ENCODE assay signal across 10 mouse cellular contexts in genomic region chr17:46461347-46461746, GRCm38 (mm10). TPM values are rescaled to one million over a fixed set of nuclear protein-coding genes. Genes with fewer than 3 reads are reported as not detected.
DNase-seq lines count a peak whose midpoint lies in the region; ATAC-seq lines count a peak whose summit lies in the region.
"Had no signal": no experiment of that assay in that cellular context is flagged by ENCODE, and none has a peak within 500 bp of the region (broad histone marks: within the 10 kb centered on the region; RNA-seq: fewer than 3 reads in every experiment).

No protein-coding gene starts in this region.

- H3K27ac ChIP-seq in heart, embryonic 15.5 days, result no peak overlapping the region
- H3K27ac ChIP-seq in embryonic facial prominence, embryonic 13.5 days, result no peak overlapping the region

- H3K27me3 ChIP-seq in heart, embryonic 15.5 days, result peaks cover 58% of the 10 kb centered on the region
- peaks cover 63% of the 10 kb centered on the region for H3K27me3 ChIP-seq in embryonic facial prominence, embryonic 13.5 days

- WGBS in heart, embryonic 15.5 days, result 17% methylated on average over 8 of the region's 8 CpGs
- 11% methylated on average over 8 of the region's 8 CpGs for WGBS in embryonic facial prominence, embryonic 13.5 days

- peaks cover 38% of the 10 kb centered on the region for H3K4me1 ChIP-seq in heart, embryonic 15.5 days (replicated peaks)
- peaks cover 13% of the 10 kb centered on the region for H3K4me1 ChIP-seq in embryonic facial prominence, embryonic 13.5 days

- ATAC-seq in heart, embryonic 15.5 days (replicated peaks; ENCODE audit: insufficient number of reproducible peaks, insufficient read depth, low FRiP score, low read depth), result no peak
- ATAC-seq in embryonic facial prominence, embryonic 13.5 days (ENCODE audit: insufficient number of reproducible peaks, insufficient read depth, low FRiP score, low TSS enrichment, low read depth), result no peak

- H3K9ac ChIP-seq in heart, embryonic 15.5 days, result peak overlapping the region; percentile 57
- no peak overlapping the region for H3K9ac ChIP-seq in embryonic facial prominence, embryonic 13.5 days

- no peaks in the 10 kb centered on the region for H3K9me3 ChIP-seq in heart, embryonic 15.5 days (replicated peaks)
- no peaks in the 10 kb centered on the region for H3K9me3 ChIP-seq in embryonic facial prominence, embryonic 13.5 days

- H3K4me2 ChIP-seq in heart, embryonic 15.5 days, result peak overlapping the region; percentile 84
- peak overlapping the region; percentile 67 for H3K4me2 ChIP-seq in embryonic facial prominence, embryonic 13.5 days

- no peak for DNase-seq in heart, postnatal 14 days
- DNase-seq in kidney, postnatal 10 days, result peak; percentile 50
- peak; percentile 47 for DNase-seq in neural tube, embryonic 10.5 days (ENCODE audit: extremely low spot score, low spot score)
- DNase-seq in cerebellum, adult 18-20 months, result no peak
- DNase-seq in natural killer cell, adult 2 months (ENCODE audit: low spot score in 2 of 2), result no peak
- DNase-seq in frontal cortex, adult 2 months (ENCODE audit: extremely low spot score in 1 of 2, low spot score in 1 of 2), result no peak
- DNase-seq: cerebellum, postnatal 10 days had no signal

- H3K36me3 ChIP-seq in heart, embryonic 15.5 days, result no peaks in the 10 kb centered on the region
- H3K36me3 ChIP-seq in embryonic facial prominence, embryonic 13.5 days, result no peaks in the 10 kb centered on the region

- intact Hi-C loops in heart, postnatal 14 days (cut with DNase I), result no loop called here

- peak overlapping the region; percentile 47 for H3K4me3 ChIP-seq in heart, embryonic 15.5 days
- H3K4me3 ChIP-seq in embryonic facial prominence, embryonic 13.5 days, result peak overlapping the region; percentile 41

RNA-seq across cellular contexts. Expression of gene Slc22a7, which starts 23.1 kb away (rescaled TPM):
- polyA plus RNA-seq in heart, embryonic 15.5 days (2015; fragmentation: Nextera tagmentation; extraction: Ambion mirVana), result 0.25 and 0.74 TPM in 2 replicates
- total RNA-seq in heart, postnatal 14 days (2021), result not detected
- not detected in 2 replicates for polyA plus RNA-seq in embryonic facial prominence, embryonic 13.5 days (2015; fragmentation: Nextera tagmentation; extraction: Ambion mirVana)
- polyA plus RNA-seq in frontal cortex, adult 2 months (2012; rRNA removed), result 0.15 and 0.18 TPM in 2 replicates
- total RNA-seq: MEL had no signal

RNA-seq across cellular contexts. Expression of gene Ttbk1, which starts 26.1 kb away (rescaled TPM):
- polyA plus RNA-seq in heart, embryonic 15.5 days (2015; fragmentation: Nextera tagmentation; extraction: Ambion mirVana), result 0.05 and 0.29 TPM in 2 replicates
- total RNA-seq in heart, postnatal 14 days (2021), result under 1 TPM; 0.29 to 0.48 TPM
- polyA plus RNA-seq in embryonic facial prominence, embryonic 13.5 days (2015; fragmentation: Nextera tagmentation; extraction: Ambion mirVana), result 0.14 and 0.27 TPM in 2 replicates
- 46.3 and 50.1 TPM in 2 replicates for polyA plus RNA-seq in frontal cortex, adult 2 months (2012; rRNA removed)
- total RNA-seq: MEL had no signal

RNA-seq across cellular contexts. Expression of gene Crip3, which starts 32.6 kb away (rescaled TPM):
- 3.5 and 28.8 TPM in 2 replicates for polyA plus RNA-seq in heart, embryonic 15.5 days (2015; fragmentation: Nextera tagmentation; extraction: Ambion mirVana)
- total RNA-seq in heart, postnatal 14 days (2021), result 1 to 10 TPM in 1 of 2 experiments, under 1 TPM in 1; 0.79 to 2.3 TPM
- polyA plus RNA-seq in embryonic facial prominence, embryonic 13.5 days (2015; fragmentation: Nextera tagmentation; extraction: Ambion mirVana), result 1.1 and 3.3 TPM in 2 replicates
- polyA plus RNA-seq in frontal cortex, adult 2 months (2012; rRNA removed), result 9.1 and 13.8 TPM in 2 replicates
- total RNA-seq: MEL had no signal

RNA-seq across cellular contexts. Expression of gene Dnph1, which starts 35.2 kb away (rescaled TPM):
- polyA plus RNA-seq in heart, embryonic 15.5 days (2015; fragmentation: Nextera tagmentation; extraction: Ambion mirVana), result 23.1 and 27.6 TPM in 2 replicates
- 1 to 10 TPM; 2.1 to 2.4 TPM for total RNA-seq in heart, postnatal 14 days (2021)
- polyA plus RNA-seq in embryonic facial prominence, embryonic 13.5 days (2015; fragmentation: Nextera tagmentation; extraction: Ambion mirVana), result 60.8 and 63.5 TPM in 2 replicates
- polyA plus RNA-seq in frontal cortex, adult 2 months (2012; rRNA removed), result 4.0 and 4.8 TPM in 2 replicates

Comparison
In these comparisons a context has a peak if more than half of its experiments do, and no peak if none do; other contexts are left out.
1. DNase-seq: peak in kidney, postnatal 10 days (single experiment) and neural tube, embryonic 10.5 days (single experiment); none in heart, postnatal 14 days (0 of 2), cerebellum, adult 18-20 months (0 of 2), natural killer cell, adult 2 months (0 of 2) and frontal cortex, adult 2 months (0 of 2).
2. RNA of gene Ttbk1, which starts 26.1 kb away (polyA plus RNA-seq): 46.3 to 50.1 TPM in frontal cortex, adult 2 months; 0.14 to 0.27 TPM in embryonic facial prominence, embryonic 13.5 days and 0.05 to 0.29 TPM in heart, embryonic 15.5 days; every median in the first group is over 10 times any median in the second.